8 mouse cellular contexts compared by ENCODE assay signal in genomic region chr7:35802906-35803595, GRCm38 (mm10). TPM values are rescaled to one million over a fixed set of nuclear protein-coding genes. Genes with fewer than 3 reads are reported as not detected.
A peak's percentile ranks its signal among the peaks of the same experiment; 100 is the strongest.
DNase-seq lines count a peak whose midpoint lies in the region; ATAC-seq and TF ChIP-seq lines count a peak whose summit lies in the region.

Gene Zfp507 (minus strand): TSS chr7:35803003.

- WGBS in limb, embryonic 13.5 days: 20% methylated on average over 26 of the region's 26 CpGs
- WGBS in midbrain, embryonic 16.5 days: 25% methylated on average over 22 of the region's 26 CpGs

- TF ChIP-seq CTCF in C2C12 (IDR thresholded peaks at IDR 0.05; ENCODE audit: control insufficient read depth, insufficient read depth, insufficient read length): no peak
- TF ChIP-seq CTCF in embryonic fibroblast, embryonic 13.5 days (IDR thresholded peaks at IDR 0.05; ENCODE audit: borderline replicate concordance, insufficient read depth, low read length): no peak

- peak within 1 kb of the TSS; percentile 97 for H3K9ac ChIP-seq in limb, embryonic 13.5 days
- H3K9ac ChIP-seq in midbrain, embryonic 16.5 days (ENCODE audit: low read depth, low read length): peak within 1 kb of the TSS; percentile 98

- no peaks in the 10 kb centered on the region for H3K4me1 ChIP-seq in embryonic fibroblast, embryonic 13.5 days (ENCODE audit: control insufficient read depth, insufficient read depth, low read length)
- peaks cover 10% of the 10 kb centered on the region for H3K4me1 ChIP-seq in limb, embryonic 13.5 days
- H3K4me1 ChIP-seq in midbrain, embryonic 16.5 days (ENCODE audit: control insufficient read depth, insufficient read depth, low read length): peaks cover 13% of the 10 kb centered on the region

- no peaks in the 10 kb centered on the region for H3K27me3 ChIP-seq in C2C12 (ENCODE audit: control insufficient read depth, insufficient read depth, insufficient read length)
- H3K27me3 ChIP-seq in limb, embryonic 13.5 days: no peaks in the 10 kb centered on the region
- H3K27me3 ChIP-seq in midbrain, embryonic 16.5 days (ENCODE audit: control insufficient read depth, insufficient read depth, low read depth, low read length): no peaks in the 10 kb centered on the region

- peak within 1 kb of the TSS; percentile 90 for H3ac ChIP-seq in C2C12 (ENCODE audit: control insufficient read depth, insufficient read length, low read depth)

- peak within 1 kb of the TSS; percentile 64 for H3K4me3 ChIP-seq in C2C12 (ENCODE audit: insufficient read depth, poor library complexity, severe bottlenecking)
- H3K4me3 ChIP-seq in embryonic fibroblast, embryonic 13.5 days (ENCODE audit: insufficient read depth, low read length): peak within 1 kb of the TSS; percentile 54
- H3K4me3 ChIP-seq in limb, embryonic 13.5 days: peak within 1 kb of the TSS; percentile 88
- peak within 1 kb of the TSS; percentile 96 for H3K4me3 ChIP-seq in midbrain, embryonic 16.5 days (ENCODE audit: low read depth, low read length)

- H3K36me3 ChIP-seq in C2C12 (ENCODE audit: control insufficient read depth, insufficient read depth): peaks cover 30% of the 10 kb centered on the region
- H3K36me3 ChIP-seq in limb, embryonic 13.5 days: peaks cover 30% of the 10 kb centered on the region
- H3K36me3 ChIP-seq in midbrain, embryonic 16.5 days (ENCODE audit: control insufficient read depth, insufficient read depth, low read length): peaks cover 12% of the 10 kb centered on the region

- peak within 1 kb of the TSS; percentile 82 for H3K4me2 ChIP-seq in limb, embryonic 13.5 days (replicated peaks)
- peak within 1 kb of the TSS; percentile 86 for H3K4me2 ChIP-seq in midbrain, embryonic 16.5 days (ENCODE audit: low read length)

- peak within 1 kb of the TSS; percentile 35 for H3K27ac ChIP-seq in embryonic fibroblast, embryonic 13.5 days (ENCODE audit: insufficient read depth, low read length)
- peak within 1 kb of the TSS; percentile 86 for H3K27ac ChIP-seq in limb, embryonic 13.5 days
- peak within 1 kb of the TSS; percentile 90 for H3K27ac ChIP-seq in midbrain, embryonic 16.5 days (ENCODE audit: low read length)

- ATAC-seq in limb, embryonic 13.5 days (ENCODE audit: low FRiP score, low read depth): peak; percentile 94
- ATAC-seq in midbrain, embryonic 16.5 days: peak; percentile 95

- peak; percentile 75 for TF ChIP-seq POLR2A in embryonic fibroblast, embryonic 13.5 days (IDR thresholded peaks at IDR 0.05; ENCODE audit: low read depth, low read length)

- no peaks in the 10 kb centered on the region for H3K9me3 ChIP-seq in limb, embryonic 13.5 days
- H3K9me3 ChIP-seq in midbrain, embryonic 16.5 days (replicated peaks; ENCODE audit: control insufficient read depth, low read length, poor library complexity, severe bottlenecking): no peaks in the 10 kb centered on the region

- peaks cover 44% of the 10 kb centered on the region for H3K79me2 ChIP-seq in C2C12 (ENCODE audit: control insufficient read depth, insufficient read depth)

- peak; percentile 92 for DNase-seq in brain, adult 2 months (ENCODE audit: low read depth, low spot score)
- DNase-seq in heart, adult 9 months (ENCODE audit: low spot score in 2 of 2): peak; percentile 71 to 81
- peak; percentile 86 for DNase-seq in kidney, adult 9 months
- DNase-seq in spleen, postnatal 14 days (ENCODE audit: low spot score in 2 of 2): peak; percentile 71 to 83

- peaks cover 27% of the 10 kb centered on the region for H3K79me3 ChIP-seq in C2C12 (ENCODE audit: low read depth)

TF ChIP-seq in C2C12, 6 proteins besides CTCF, POLR2A, EP300 and RAD21:
- TF ChIP-seq MAX (IDR thresholded peaks at IDR 0.05): peak; percentile 76
- no peak for TF ChIP-seq CEBPB (IDR thresholded peaks at IDR 0.05; ENCODE audit: low read depth)
- TF ChIP-seq MYOG (IDR thresholded peaks at IDR 0.05; ENCODE audit: control insufficient read depth, extremely low read depth, insufficient read length): no peak
- peak; percentile 95 for TF ChIP-seq USF1 (IDR thresholded peaks at IDR 0.05; ENCODE audit: low read depth)
- no peak for TF ChIP-seq FOSL1 (IDR thresholded peaks at IDR 0.05; ENCODE audit: insufficient read depth, low read length, poor library complexity, severe bottlenecking)
- TF ChIP-seq MYOD1 (IDR thresholded peaks at IDR 0.05; ENCODE audit: control insufficient read depth, insufficient read length, low read depth): no peak

RNA-seq across cellular contexts. Expression of gene Zfp507, which starts in this region (rescaled TPM):
- polyA plus RNA-seq in C2C12 (2012; fragmentation: generic; extraction: Trizol): 7.9 TPM
- 22.3 and 23.5 TPM in 2 replicates for polyA plus RNA-seq in embryonic fibroblast, embryonic 13.5 days (2011; ENCODE audit: insufficient read length, low read depth, missing spikeins)
- polyA plus RNA-seq in limb, embryonic 13.5 days (2015; fragmentation: Nextera tagmentation; extraction: Ambion mirVana): 20.8 and 22.5 TPM in 2 replicates
- 11.3 and 13.5 TPM in 2 replicates for polyA plus RNA-seq in midbrain, embryonic 16.5 days (2015; fragmentation: Nextera tagmentation; extraction: Ambion mirVana)

Comparison
In these comparisons a context has a peak if more than half of its experiments do, and no peak if none do; other contexts are left out.
1. Peak in every context shown above with its lines: DNase-seq, ATAC-seq, H3K4me3 ChIP-seq and H3K27ac ChIP-seq.
2. H3K27ac ChIP-seq: peak in every context shown above with its lines; median percentile 90 in midbrain, embryonic 16.5 days; 86 in limb, embryonic 13.5 days; 35 in embryonic fibroblast, embryonic 13.5 days.